Mouse (Mus musculus) spleen, adult 18-20 months (tissue): ENCODE data around the gene Smpd3.

Source experiments
- DNase-seq, 2 experiments: peaks; one replicate each; pipeline ENCODE4 v3.0.0; 2022; ENCODE audit warnings: mixed read lengths in 2 of 2

Gene Smpd3

DNA sequence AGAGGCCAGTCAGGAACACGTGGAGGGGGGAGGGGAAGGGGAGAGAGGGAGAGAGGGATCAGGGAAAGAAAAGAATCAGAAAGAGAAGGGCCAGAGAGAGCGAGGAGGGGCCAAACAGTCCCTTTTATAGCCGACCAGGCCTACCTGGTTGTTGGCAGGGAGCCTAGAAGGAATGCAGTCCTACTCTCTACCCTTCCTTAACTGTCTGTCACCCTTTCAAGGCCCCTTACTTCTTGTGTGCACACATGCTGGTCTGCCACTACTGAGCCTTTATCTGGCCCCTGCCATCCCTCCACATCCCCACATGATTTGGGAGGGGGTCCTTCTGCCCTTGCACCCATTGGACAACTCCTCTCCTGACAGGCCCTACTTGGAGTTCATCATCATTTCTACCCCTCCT, 49.1 kb downstream of the Smpd3 start:
- DNase-seq = no peak

DNA sequence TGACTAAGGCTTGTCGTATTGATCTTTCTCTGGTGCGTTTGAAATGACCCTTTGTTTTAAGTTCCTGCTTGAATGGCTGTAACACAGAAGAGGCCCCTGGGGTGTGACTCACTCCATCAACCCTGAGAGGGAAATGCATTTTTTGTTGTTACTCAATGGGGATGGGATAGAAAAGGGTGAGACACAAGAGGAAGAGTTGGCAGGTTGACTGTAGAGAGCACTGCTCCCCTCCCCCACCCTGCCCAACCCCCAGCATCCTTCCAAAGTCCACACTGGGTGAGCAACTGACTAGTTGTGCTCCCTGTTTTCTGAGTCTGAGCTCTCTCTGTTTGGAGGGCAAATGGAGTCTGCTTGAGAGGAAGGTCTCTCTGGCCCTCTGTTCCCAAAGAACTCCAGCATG, 50.3 kb downstream of the Smpd3 start:
- no peak for DNase-seq

DNA sequence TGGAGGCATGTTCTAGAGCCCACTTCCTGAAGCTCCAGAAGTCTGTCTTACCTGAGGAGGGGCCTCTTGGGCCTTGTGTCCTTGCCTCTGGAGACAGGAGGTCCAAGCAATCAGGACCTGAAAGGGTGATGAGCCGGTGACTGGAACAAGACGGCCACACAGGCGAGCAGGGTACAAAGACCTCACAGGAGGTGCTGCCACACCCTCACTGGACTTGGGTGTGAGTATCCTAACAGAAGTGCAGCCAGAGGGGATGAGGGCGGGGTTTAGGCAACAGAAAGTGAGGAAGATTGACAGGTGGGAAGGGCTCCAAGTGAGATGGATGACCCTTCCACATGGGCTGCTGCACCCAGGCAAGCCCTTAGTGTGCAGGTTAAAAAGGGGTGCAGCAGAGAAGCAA, 56.9 kb downstream of the Smpd3 start:
- no peak for DNase-seq

DNA sequence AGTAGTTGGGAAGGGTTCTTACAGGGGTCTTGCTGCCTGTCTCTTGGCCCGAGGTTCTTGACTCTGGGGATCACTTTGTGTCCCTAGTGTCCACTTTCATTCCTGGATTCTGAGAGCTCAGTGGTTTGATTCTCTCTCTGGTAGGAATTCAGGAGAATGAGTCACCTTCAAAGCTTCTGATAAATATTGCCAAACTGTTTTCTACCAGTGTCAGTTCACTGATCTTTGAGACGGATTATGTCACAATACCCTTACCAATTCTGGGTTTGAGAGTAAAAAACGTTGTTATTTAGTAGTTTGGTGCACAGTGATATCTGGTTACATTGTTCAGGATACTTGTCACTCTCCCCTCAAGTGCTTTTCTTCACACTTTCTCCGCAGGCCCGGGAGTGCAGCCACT, 57.6 kb downstream of the Smpd3 start:
- no peak for DNase-seq

DNA sequence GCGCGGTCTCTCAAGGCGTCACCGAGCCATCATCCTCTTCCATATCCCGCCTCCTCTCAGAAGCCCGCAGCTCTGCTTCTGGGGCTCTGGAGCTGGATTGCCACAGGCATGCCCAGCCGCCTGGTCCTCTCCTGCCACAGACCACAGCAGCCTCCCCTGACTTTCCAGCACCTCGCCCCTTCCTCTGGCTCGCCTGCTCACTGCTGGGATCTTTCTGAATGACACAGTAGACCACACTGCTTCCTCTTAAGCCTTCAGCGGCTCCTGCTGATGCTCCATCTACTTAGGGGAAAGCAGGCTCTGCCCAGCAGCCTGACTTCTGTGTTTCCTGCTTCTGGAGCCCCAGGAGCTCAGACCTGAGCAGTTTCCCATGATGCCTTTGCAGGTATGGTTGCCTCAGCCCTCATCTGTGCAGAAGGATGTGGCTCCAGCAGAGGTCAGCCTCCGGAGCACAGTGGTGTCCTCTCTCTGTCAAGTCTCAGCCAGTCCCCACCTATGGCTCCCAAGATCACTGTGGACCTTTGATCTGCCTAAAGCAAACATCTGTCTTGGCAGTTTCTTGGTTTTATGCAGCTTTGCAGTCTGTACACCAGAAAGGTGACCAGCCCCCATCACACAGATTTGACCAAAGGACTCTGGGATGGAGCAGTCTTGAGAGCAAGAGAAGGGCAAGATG, 59.3 kb downstream of the Smpd3 start:
- no peak for DNase-seq

DNA sequence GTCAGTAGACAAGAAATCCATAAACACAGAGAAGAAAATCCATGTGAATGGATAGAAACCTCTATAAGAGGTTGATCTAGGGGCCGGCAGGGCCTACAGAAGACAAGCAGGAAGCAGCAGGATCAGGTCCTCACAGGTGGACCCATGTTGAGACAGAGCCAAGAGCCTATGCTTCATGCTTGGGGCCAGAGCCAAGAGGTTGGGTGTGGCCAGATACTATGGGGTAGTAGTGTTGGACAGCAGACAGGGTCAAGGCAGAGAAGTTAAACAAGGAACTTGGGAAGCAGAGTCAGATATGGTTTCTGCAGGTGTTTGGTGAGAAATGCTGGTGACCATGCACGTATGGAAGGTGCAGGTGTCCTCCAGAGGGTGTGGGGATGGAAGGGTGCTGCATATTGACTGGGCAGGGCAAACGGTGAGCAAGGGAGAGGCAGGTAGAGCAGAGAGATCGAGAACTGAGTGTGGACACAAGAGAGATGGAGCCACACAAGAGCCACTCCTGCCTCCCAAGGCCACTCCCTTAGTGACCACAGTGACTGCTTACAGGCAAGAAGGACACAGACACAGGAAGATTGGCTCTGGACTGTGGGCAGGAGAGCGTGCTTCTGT, 61.0 kb downstream of the Smpd3 start:
- DNase-seq = no peak

DNA sequence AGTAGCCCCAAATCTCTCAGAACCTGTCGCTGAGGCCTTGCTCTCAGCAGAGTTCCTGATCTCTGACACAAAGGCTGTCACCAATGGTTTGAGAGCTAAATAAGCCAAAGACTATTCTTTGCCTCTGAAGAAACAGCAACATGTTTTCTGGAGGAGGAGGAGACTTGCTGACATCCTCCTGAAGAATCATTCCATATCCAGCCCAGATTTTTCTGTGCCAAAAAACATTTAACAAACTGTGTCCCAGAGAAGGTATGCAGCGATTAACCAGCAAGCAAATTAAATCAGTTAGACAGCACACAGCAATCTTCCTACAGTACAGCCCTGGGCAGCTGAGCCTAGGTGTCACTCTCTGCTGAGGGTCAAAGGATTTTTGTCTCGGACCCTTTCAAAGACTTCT, 64.3 kb downstream of the Smpd3 start:
- DNase-seq = no peak

DNA sequence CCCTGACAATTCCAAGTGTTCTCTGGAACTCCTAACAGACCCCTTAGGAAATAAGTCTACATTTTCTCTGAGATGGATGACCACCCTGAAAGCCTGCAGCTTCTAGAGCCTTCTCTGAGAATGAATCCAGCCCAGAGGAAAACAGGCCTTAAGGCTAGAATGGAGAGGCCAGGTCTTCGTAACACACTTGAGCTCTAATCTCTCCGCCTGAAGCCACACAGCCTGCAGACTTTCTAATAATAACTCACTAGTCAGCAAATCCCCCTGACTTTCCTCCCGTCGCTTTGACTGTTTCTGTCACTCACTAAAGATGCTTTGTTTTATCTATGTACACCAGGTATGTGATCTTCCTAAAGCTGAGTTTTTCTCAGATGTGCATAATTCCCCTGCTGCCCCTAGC, 66.4 kb downstream of the Smpd3 start:
- DNase-seq = no peak

DNA sequence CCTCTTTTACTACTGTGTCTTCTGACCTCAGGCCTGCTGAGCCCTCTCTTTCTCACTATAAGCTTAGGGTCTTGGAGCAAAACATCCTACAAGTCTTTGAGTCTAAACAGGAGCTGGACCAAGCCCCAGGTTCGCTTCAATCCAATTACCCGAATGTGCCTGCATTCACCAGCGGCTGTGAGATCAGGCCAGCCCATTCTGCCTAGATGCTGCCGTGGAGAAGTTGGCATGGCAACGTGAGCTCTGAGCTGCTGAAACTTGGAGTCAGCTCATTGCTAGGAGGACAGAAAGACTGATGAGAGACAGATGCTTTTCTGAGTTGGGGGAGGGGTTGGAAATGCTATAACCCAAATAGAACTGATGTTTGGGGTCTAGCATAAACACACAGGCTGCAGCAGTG, 67.0 kb downstream of the Smpd3 start:
- no peak for DNase-seq

DNA sequence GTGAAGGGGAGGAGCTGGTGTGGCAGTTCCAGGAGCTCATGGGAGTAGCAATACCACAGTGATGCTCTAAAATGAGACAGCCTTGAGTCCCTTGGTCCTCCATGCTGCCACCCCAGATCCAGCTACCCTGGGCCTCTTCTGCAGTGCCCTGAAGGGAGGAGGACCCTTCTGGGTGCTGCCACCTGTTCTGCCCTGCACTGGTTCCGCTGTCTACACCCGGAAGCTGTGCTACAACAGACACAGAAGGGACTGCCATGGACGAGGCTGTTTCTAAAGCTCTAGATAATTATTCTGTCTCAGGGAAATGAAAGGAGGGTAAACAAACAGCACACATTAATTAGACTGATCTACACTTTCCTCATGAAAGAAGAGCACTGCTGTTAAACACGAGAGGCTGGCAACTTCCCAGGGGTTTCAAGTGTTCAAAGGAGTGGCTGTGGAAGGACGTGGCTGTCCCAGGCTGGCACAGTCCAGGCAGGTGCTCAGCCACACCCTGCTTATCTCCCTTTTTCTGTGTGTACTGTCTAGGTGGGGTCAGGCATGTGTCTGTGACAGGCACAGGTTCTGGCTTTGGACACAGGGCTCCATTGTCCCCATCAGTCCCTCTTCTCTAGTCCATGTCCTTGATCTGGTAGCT, 69.0 kb downstream of the Smpd3 start:
- DNase-seq = no peak

DNA sequence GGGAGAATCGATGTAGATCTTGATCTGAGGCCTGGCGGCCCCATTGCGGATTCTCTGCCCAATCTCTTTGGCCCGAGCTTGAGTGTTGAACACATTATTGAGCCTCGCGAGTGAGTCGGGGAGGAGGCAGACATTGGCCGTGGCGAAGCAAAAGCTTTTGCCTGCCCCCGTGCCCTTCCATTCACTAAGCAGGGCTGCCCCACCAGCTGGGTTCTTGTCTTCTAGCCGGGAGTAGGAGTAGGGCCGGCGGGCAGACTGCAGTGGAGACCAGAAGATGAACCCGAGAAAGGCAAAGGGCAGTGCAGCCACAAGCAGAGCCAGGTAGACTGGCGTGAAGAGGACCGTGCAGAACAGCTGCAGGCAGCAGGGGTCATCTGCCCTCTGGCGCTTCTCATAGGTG, 72.4 kb downstream of the Smpd3 start:
- DNase-seq = no peak

DNA sequence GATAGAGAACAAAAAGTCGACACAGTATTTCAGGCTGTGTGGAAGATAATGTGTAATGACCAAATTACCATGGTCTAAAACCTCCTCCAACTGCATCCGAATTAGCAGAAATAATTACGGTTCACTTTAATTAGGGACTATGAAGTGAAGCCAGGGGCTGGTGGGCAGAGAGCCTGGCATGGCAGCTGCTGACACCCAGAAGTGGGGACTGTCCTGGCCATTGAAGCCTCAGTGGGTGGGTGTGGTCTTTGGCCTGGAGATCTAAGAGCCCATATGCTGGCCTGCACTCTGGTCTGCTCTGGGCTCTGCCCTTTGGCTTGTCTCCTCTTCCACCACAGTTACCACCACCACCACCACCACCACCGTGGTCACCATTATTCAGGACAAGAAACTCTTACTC, 73.9 kb downstream of the Smpd3 start:
- no peak for DNase-seq

DNA sequence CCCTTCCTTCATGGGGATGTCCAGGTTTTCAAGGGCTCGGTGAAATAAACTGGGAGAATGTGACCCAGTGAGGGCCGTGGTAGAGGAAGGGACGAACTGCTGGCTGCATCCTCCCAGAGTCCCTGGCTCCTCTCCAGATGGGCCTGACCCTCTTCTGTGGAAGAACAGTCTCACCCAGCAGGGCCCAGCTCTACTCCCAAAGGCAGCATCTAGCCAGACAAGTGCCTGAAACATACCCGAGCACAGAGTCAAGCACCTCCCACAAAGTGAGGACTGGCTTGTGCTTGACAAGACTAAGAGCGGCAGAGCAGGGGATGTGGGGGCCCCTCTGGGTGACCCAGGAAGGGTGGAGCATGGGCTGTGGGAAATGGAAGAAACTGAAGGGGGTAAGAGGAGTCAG, 75.4 kb downstream of the Smpd3 start:
- DNase-seq = no peak

DNA sequence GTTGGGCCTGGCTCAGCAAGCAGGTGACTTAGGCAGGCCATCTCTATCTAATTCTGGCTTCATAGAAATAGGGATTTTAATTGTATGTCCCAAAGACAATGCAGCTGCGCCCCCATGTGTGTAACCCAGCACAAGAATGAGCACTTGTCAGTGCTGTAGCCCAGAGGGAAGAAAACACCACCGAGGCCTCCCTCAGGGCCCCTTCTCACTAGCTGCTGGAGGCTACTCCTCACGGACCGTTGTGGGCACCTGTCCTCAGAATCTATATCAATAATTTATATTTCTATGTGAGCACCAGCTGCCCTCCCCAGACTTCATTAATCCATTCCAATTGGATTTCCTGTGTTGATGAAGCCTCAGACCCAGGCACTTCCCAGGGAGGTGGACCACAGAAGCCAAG, 76.9 kb downstream of the Smpd3 start:
- no peak for DNase-seq

DNA sequence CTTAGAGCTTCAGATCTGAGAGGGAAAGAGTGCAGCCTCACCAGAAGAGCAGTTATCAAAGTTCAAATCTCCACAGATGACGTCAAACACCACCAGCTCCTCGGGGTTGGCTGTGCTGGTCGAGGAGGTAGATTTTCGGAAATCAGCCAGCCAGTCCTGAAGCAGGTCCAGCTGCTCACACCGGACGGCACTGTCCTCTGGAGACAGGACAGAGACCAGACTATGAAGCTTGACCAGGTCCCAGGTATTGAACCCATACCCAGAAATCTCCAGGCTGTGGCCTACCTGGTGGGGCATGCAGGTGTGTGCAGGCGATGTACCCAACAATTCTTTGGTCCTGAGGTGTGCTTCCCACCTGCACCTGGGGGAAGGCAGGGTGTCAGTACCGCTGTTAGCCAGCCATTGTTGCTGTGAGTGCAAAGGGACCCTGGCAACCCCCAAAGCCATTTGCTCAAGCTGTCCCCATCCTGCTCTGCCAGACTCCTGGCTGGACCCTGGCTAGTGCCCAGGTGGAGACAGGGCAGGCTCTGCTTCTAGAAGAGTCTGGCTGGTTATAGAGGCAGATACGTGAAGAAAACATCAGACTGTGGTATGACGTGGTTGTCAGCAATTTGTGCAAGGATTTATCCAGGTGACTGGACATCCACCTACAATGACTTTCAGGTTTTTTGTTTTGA, 78.1 kb downstream of the Smpd3 start:
- no peak for DNase-seq

DNA sequence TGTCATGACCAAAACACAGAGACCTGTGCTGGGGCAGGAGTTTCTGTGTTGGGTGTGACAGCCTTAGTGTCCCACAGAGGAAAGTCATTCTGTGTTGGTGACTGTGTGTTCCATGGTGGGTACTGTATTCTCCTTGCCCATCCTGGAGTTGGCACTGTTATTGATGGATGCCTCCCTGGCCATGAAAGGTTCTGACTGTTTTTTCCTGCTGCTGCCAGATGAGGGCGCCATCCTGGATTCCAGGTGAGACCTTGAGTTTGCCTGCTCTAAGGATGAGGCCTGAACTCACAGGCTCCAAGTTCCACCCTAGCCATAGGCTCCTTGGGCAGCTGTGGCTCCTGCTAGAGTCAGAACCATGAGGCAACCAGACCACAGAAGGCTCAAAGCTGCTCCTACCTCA, 79.6 kb downstream of the Smpd3 start:
- peak in 1 of 2 experiments; percentile 45 for DNase-seq

DNA sequence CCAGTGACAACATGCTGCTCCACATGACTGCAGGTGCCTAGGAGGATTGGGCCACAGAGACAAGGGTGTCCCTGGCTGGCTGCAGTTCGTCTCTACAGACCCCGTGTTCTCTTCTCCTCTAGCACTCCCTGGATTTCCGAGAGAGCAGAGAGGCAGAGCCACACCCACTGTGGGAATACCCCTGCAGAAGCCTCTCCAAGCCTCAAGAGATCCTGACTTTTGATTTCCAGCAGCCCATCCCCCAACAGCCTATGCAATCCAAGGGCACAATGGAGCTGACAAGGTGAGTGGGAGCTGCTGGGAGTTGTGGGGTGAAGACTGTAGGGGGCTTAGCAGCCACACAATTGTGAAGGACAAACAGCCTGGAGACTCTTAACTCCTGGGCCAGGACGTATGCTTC, 87.6 kb downstream of the Smpd3 start:
- no peak for DNase-seq

DNA sequence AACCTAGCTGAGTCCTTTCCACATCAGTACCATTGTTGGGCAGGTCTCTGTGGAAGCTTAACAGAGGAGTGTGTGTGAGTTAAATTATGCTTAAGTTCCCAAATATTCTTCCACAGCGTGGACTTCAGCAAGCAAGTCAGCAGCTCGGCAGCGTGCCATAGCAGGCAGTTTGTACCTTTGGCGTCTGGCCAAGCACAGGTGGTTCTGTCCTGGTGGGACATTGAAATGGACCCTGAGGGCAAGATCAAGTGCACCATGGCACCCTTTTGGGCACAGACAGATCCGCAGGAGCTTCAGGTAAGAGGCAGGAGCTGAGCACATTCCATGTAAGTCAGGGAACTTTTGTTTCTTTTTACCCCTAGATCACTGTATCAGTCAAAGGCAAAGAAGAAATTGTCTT, 100.7 kb downstream of the Smpd3 start:
- no peak for DNase-seq

DNA sequence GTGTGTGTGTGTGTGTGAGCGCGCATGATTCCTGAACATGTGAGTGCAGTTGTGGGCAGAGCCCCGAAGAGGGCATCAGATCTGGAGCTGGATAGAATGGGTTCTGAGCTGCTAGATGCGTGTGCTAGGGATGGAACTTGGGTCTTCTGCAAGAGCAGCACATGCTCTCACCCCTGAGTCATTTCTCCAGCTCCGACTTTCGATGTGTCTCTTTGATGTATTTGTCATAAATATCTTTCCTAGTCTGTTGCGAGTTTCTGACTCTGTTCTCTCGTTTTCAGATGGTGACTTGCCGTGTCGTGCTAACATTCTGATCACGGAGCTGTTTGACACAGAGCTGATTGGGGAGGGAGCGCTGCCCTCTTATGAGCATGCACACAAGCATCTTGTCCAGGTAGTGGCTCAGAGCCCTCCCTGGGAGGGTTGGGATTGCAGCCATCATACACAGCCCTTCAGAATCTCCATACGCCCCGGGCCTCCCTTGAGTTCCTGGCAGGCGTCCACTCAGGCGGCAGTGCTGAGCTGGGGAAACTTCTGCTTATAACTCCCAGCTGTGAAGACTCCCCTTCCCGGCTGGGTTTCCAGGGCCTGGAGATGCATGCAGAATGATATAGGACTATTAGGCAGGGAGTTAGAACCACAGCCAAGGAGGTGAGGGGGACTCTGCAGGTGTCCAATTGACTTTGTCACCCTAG, 103.1 kb downstream of the Smpd3 start:
- no peak for DNase-seq

DNA sequence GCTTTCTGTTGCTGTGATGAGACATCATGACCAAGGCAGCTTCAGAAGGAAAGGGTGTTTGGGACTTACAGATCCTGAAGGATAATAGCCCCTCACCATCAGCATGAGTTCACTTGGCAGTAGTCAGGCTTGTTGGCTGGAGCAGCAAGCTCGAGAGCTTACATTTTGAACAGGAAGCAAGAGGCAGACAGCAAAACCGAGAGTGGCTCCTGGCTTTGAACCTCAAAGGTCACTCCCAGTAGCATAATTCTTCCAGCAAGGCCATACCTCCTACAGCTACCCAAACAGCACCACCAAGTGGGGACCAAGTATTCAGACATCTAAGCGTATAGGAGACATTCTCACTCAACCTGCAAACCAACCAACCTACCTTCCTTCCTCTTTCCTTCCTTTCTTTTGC, 105.0 kb downstream of the Smpd3 start:
- no peak for DNase-seq

DNA sequence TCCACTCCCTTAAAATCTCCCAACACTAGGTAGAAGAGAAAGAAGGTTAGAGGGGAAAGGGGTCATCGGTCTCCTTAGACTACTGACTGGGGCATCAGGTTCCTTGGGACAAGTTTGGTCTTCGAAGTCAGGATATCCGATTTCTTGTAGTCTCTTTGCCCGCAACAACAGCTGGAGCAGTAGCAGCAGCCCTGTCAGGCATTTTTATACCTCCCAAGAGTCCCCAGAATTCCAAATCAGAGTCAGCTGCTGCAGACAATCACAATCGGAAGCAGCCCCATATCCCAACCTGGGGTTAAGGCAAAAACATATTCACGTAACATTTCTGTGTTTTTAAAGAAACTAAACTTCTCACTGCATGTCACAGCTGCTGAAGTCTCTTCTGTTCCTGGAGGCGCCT, 106.3 kb downstream of the Smpd3 start:
- DNase-seq = no peak

DNA sequence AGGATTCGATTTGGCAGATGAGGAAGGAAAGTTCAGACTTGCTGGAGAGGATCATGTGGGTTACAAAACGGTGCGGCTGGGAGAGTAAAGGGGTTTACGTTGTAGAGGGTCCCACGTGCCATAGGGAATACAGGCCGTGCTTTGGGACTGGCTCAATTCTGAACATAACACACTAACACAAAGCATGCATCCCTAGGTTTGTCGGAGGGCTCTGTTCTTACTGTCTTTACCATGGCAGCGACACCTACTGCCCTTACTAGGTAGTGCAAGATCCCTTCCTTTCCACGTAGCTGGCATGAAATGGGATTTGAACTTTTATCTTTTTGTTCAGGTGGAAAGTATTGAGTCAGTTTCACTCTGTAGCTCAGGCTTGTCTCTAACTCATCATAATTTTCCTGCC, 111.2 kb downstream of the Smpd3 start:
- peak in 1 of 2 experiments; percentile 54 for DNase-seq

DNA sequence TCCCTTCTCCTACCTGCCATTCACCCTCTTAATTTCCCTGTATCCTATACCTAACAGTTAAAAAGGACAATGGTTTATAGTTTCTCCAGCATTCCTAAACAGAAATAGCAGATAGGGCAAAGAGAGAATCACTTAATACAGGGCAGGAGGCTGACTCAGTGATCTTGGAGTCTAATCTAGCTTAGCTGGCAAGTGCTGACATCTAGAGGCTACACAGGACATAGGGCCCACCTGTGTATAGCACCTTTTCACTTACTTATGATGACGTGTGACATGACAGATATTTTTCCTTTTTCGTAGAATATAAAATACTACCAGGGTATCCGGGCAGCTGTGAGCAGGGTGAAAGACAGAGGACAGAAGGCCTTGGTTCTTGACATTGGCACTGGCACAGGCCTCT, 118.2 kb downstream of the Smpd3 start:
- no peak for DNase-seq

DNA sequence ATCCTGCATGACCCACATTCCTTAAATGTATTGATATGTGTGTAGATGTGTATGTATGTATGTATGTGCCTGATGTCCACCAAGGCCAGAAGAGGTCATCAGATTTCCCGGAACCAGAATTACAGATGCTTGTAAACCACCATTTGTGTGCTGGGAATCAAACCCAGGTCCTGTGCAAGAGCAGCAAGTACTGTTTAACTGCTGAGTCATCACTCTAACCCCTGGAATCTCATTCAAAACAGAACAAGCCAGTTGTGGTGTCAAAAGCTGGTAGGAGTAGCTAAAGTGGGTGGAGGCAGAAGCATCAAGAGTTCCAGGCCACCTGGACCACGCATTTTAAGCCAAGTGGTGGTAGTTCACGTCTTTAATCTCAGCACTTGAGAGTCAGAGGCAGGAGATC, 123.8 kb downstream of the Smpd3 start:
- no peak for DNase-seq
